Mouse (Mus musculus): ENCODE results near the gene Ccdc82. TPM values are rescaled to one million over a fixed set of nuclear protein-coding genes. Genes with fewer than 3 reads are reported as not detected.

The Ccdc82 gene
- total RNA-seq, 2 experiments from 2014 or later = 19.5 TPM

GRCm38 (mm10) chr9:13300891-13301782 is 54.4 kb downstream of the Ccdc82 start:
- TF ChIP-seq CTCF (IDR thresholded peaks at IDR 0.05) = no peak
- no peak for DNase-seq (ENCODE audit: extremely low spot score in 1 of 2, low spot score in 2 of 2)
- Histone ChIP-seq H3K4me3 (no peak overlapping the region; the same call in 1 of the 2 replicates), H3K27ac (peak overlapping the region; percentile 25; the same call in 1 of the 2 replicates)
- intact Hi-C loops (cut with DNase I) = no loop called here

- no peak overlapping the region for H3K27ac ChIP-seq
- no peak overlapping the region for H3K4me3 ChIP-seq
- TF ChIP-seq CTCF (IDR thresholded peaks at IDR 0.05) = no peak
- no peak for DNase-seq (ENCODE audit: extremely low spot score in 1 of 2, low spot score in 2 of 2)
- intact Hi-C loops (cut with DNase I) = no loop called here
Observed at GRCm38 (mm10) chr9:13302183-13302825, 55.5 kb downstream of the Ccdc82 start.

- TF ChIP-seq CTCF (IDR thresholded peaks at IDR 0.05) = no peak
- Histone ChIP-seq H3K4me3 (no peak overlapping the region), H3K27ac (no peak overlapping the region)
- no peak for DNase-seq (ENCODE audit: extremely low spot score in 1 of 2, low spot score in 2 of 2)
- intact Hi-C loops (cut with DNase I) = no loop called here
Observed at GRCm38 (mm10) chr9:13303099-13303771, 56.5 kb downstream of the Ccdc82 start.

- Histone ChIP-seq H3K4me3 (no peak overlapping the region), H3K27ac (no peak overlapping the region)
- DNase-seq (ENCODE audit: extremely low spot score in 1 of 2, low spot score in 2 of 2) = no peak
- TF ChIP-seq CTCF (IDR thresholded peaks at IDR 0.05) = no peak
- intact Hi-C loops (cut with DNase I) = no loop called here
Observed at GRCm38 (mm10) chr9:13303976-13304375, 57.2 kb downstream of the Ccdc82 start.

- DNase-seq (ENCODE audit: extremely low spot score in 1 of 2, low spot score in 2 of 2) = no peak
- TF ChIP-seq CTCF (IDR thresholded peaks at IDR 0.05) = no peak
- intact Hi-C loops (cut with DNase I) = no loop called here
- Histone ChIP-seq H3K4me3 (no peak overlapping the region), H3K27ac (no peak overlapping the region)
Observed at GRCm38 (mm10) chr9:13306471-13306870, 59.7 kb downstream of the Ccdc82 start.

- Histone ChIP-seq H3K4me3 (no peak overlapping the region), H3K27ac (no peak overlapping the region)
- no peak for DNase-seq (ENCODE audit: extremely low spot score in 1 of 2, low spot score in 2 of 2)
- intact Hi-C loops (cut with DNase I) = no loop called here
- no peak for TF ChIP-seq CTCF (IDR thresholded peaks at IDR 0.05)
Observed at GRCm38 (mm10) chr9:13307226-13307625, 60.5 kb downstream of the Ccdc82 start.

GRCm38 (mm10) chr9:13308718-13309117 is 62.0 kb downstream of the Ccdc82 start:
- Histone ChIP-seq H3K4me3 (no peak overlapping the region), H3K27ac (no peak overlapping the region)
- intact Hi-C loops (cut with DNase I) = no loop called here
- no peak for DNase-seq (ENCODE audit: extremely low spot score in 1 of 2, low spot score in 2 of 2)
- TF ChIP-seq CTCF (IDR thresholded peaks at IDR 0.05) = no peak

GRCm38 (mm10) chr9:13309807-13310206 is 63.1 kb downstream of the Ccdc82 start:
- intact Hi-C loops (cut with DNase I) = no loop called here
- no peak for DNase-seq (ENCODE audit: extremely low spot score in 1 of 2, low spot score in 2 of 2)
- no peak for TF ChIP-seq CTCF (IDR thresholded peaks at IDR 0.05)
- Histone ChIP-seq H3K27ac (no peak overlapping the region), H3K4me3 (no peak overlapping the region)

- TF ChIP-seq CTCF (IDR thresholded peaks at IDR 0.05) = no peak
- DNase-seq (ENCODE audit: extremely low spot score in 1 of 2, low spot score in 2 of 2) = no peak
- intact Hi-C loops (cut with DNase I) = no loop called here
- Histone ChIP-seq H3K27ac (no peak overlapping the region), H3K4me3 (no peak overlapping the region)
Observed at GRCm38 (mm10) chr9:13310236-13310635, 63.5 kb downstream of the Ccdc82 start.

- Histone ChIP-seq H3K4me3 (no peak overlapping the region), H3K27ac (no peak overlapping the region)
- intact Hi-C loops (cut with DNase I) = no loop called here
- no peak for DNase-seq (ENCODE audit: extremely low spot score in 1 of 2, low spot score in 2 of 2)
- TF ChIP-seq CTCF (IDR thresholded peaks at IDR 0.05) = no peak
Observed at GRCm38 (mm10) chr9:13311094-13311493, 64.3 kb downstream of the Ccdc82 start.

- intact Hi-C loops (cut with DNase I) = no loop called here
- TF ChIP-seq CTCF (IDR thresholded peaks at IDR 0.05) = no peak
- no peak overlapping the region for H3K27ac ChIP-seq
Observed at GRCm38 (mm10) chr9:13313923-13314322, 67.2 kb downstream of the Ccdc82 start.

GRCm38 (mm10) chr9:13314577-13315004 is 67.8 kb downstream of the Ccdc82 start:
- no peak overlapping the region for H3K27ac ChIP-seq
- no peak for TF ChIP-seq CTCF (IDR thresholded peaks at IDR 0.05)
- H3K4me3 ChIP-seq = no peak overlapping the region
- intact Hi-C loops (cut with DNase I) = no loop called here
- no peak for DNase-seq (ENCODE audit: extremely low spot score in 1 of 2, low spot score in 2 of 2)

More at GRCm38 (mm10) chr9:13313923-13314322, 67.2 kb downstream of the Ccdc82 start:
- DNase-seq (ENCODE audit: extremely low spot score in 1 of 2, low spot score in 2 of 2) = no peak
- H3K4me3 ChIP-seq = no peak overlapping the region
